Mouse (Mus musculus): ENCODE results near the gene Grid1.
A peak's percentile ranks its signal among the peaks of the same experiment; 100 is the strongest.

Gene Grid1

DNA sequence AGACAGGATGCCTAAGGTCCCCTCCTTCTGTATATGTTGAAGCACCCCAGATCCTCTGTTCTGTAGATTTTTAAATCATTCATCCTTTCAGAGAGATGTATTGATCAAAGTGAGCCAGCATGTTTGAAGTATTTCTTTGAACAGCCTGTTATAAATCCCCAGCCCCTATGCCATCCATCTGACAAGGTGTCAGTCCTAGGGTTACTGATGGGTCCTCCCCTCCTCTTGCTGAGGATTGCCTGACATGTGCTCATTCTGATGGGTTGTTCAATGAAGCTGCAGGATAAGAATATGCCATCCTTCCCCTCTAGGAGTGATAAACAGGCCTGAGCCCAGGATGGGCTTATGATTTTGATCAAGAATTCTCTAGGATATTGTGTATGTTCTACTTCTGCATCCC lies 411.5 kb downstream of the Grid1 start:
- no peak for DNase-seq

DNA sequence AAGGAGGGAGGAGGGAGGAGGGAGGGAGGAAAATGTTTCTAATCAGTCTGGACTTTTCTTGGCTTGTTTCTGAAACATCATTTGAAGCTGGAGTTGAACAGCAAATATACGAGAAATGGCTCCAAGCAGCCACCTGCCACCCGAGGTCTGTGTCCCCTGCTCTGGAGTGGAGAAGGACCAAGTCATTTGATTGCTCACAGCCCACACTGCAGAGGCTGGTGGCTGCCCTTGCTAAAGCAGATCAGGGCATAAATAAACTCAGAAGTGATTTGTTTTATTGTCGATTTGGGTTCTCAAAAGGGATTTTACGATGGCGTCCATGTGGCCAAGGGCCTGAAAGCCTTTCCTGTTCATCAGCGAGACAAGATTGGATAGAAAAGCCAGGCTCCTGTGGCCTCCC lies 423.0 kb downstream of the Grid1 start:
- DNase-seq = no peak

DNA sequence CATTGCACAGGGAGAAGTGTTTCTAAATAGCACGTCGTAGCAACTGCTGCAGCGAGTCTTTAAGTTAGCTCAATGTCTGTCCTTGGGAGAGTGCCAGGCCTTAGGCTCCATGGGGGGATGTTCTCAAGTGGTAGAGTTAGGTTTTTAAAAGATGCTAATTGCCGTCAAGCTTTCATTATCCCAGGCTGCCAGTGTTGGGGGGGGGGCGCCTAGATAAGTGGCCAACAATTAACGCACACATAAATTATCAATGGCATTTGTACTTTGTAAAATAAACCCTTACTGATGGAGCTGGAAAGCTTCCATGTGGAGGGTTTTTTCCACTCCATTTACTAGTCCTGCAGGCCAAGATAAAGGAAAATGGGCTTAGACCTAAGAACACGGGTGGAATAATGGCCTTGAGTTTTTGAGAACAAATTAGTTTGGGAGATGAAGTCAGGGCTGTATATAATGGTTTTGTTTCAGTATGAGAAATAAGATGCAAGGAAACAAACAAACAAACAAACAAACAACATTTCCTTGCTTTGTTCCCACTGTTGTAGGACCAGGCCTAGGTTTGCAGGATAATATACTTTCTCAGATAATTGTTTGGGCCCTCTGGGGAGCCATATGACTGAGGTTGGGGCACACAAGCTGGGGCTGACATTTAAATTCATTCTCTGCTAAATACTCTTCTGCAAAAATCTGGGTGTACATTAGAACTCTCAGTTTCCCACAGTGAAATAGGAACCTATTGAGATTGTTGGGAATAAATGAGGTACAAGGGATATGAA lies 425.1 kb downstream of the Grid1 start:
- no peak for DNase-seq

DNA sequence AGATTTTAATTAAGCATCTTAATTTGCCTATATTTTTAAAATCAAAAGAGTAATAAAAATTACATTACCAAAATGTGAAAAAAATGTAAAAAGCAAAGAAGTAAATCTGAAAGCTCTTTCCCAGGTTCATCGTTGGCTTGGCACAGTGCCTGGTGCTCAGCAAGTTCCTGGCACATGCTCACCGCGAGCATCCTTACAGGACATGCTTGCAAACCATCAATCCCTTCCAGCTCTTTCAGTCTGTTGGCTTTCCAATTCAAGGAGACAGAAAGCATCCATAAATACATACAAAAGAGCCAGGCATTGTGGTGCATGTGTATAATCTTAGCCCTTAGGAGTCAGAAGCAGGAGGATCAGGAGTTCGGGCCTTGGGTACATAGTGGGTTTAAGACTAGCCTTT lies 430.5 kb downstream of the Grid1 start:
- no peak for DNase-seq

DNA sequence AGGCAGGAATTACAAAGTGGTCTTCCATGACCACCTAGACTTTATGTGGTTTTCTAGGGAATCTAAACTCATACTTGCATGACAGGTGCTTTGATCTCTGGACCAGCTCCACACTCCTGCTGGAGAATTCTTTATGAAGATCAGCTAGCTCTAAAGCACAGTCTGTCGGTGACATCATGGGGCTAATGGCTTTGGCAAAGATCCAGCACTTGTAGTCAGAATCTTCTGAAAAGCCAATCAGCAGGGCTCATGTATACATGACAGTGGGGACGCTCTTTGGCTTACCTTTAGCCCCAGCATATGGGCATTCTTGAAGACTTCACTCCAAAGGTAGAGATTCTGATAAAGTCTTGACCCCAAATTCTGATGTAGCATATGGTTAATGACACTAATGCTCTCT lies 434.6 kb downstream of the Grid1 start:
- DNase-seq = no peak

DNA sequence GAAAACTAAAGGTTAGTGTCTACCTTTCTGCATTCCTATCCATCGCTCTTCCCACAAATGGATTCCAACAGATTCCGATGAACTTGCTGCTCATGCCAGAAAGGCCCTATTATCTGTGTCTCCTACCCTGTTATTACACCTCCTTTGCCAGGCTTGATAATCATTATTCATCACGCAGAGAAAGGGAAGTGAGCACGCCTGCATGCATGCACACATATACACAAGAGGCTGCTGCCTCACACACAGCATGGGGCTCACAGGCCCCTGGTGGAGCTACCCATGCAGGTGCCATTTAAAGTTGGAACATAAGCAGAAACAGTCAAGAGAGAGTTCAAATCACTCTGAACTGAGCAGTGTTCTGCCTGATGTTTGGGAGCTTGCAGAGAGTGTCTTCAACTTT lies 450.4 kb downstream of the Grid1 start:
- no peak for DNase-seq

DNA sequence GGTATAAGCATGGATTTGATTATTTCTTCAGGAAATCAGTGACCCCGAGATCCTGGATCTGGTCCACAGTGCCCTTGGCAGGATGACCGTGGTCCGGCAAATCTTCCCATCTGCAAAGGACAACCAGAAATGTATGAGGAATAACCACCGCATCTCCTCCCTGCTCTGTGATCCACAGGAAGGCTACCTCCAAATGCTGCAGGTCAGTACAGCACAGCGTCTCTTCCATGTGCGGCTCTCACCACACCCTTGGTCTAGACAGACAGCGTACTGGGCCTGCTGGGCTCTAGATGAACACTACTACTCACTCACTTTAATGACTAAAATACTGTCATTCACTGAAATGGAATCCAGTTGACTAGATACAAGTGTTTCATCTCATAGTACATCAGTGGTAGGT lies 489.3 kb downstream of the Grid1 start:
- DNase-seq = no peak

DNA sequence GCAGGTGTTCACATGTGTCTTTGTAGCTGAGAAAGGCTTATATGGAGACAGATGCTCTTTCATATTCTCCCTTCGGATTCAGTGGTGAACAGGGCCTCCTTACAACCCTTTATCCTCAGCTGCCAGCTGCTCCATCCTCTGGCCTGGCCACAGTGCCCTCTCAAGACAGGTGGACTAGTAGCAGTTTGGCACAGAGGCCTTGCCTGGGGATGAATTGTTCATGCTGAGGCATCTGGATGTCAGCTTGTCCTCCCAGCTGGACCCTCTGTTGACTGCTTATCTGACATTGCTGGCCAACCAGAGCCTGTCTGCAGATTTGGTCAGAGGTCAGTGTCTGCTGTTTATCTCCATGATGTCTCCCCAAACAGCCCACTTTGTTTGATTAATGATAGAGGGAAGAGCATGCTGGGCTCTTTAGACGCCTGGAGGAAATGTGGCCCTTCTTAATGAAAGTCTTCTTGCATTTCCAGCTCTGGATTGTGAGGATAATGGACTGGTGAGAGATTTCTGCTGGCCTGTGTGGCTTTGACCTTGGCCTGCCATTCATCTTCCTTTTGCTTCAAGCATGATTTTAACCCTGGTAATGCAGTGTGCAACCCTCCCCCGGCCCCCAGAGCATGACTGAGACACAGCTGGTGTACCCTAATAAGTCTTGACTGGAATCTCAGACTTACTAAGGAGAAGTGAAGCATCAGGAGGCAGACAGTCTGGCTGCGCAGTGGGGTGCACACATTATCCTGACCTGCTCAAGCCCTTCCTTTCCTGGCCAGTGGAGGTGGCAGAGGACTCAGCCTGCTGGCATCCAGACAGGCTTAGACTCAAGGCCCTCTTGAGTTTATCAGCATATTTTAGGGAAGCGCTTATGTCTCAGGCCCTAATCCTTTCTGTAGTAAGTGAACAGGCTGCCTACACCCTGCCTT lies 493.7 kb downstream of the Grid1 start:
- DNase-seq = no peak

DNA sequence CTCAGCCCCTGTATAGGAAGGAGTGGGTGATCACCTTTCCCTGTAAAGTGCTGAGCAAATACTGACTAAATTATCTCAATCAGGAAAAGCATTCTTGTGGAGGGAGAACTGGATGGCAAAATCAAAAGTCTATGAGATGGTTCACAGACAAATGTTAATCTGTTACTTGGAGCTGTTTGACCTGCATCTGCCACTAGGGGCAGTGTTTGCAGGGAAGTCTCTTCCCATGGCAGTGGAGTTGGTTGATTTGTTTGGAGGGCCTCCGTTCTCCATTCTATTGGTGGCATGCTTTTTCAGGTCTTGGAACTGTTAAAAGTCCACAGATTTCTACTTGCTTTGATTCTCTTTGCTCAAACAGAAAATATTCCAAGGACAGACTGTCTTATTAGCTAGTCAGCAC lies 506.4 kb downstream of the Grid1 start:
- peak; percentile 15 for DNase-seq

DNA sequence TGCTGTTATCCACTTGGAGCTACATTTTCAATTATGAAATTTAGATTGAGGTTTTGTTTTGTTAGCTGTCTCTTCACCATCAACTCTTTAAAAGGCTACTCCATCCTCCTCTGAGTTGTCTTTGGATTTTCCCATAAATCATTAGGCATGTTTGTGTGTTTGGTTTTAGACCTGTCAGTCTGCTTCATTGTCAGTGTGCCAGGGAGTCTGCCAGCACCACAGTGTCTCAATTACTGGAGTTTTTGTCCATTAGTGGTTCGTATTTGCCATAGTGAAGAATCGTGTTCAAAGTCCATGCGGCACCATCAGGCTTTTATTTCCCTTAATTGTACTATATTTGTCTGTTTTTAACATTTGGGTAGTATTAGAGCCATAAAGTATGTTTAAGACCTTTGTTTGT lies 516.7 kb downstream of the Grid1 start:
- DNase-seq = no peak

DNA sequence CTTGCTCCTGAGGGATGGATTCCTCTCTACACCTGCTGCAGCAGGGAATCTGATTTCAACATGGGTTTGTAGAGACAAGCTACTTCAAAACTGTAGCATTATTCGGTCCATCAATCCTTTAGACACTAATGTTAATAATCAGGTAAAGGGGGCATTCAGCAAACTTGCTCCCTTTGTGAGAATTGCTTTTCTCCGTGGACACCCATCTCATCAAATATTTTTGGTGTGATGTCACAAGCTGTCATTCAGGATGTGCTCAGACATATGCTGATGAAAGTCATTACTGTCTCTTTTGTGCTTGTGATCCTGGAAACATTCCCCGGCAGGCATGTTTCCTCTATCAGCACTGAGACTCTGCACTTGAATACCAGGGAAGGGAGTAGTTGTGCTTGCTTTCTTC lies 536.1 kb downstream of the Grid1 start:
- DNase-seq = no peak

DNA sequence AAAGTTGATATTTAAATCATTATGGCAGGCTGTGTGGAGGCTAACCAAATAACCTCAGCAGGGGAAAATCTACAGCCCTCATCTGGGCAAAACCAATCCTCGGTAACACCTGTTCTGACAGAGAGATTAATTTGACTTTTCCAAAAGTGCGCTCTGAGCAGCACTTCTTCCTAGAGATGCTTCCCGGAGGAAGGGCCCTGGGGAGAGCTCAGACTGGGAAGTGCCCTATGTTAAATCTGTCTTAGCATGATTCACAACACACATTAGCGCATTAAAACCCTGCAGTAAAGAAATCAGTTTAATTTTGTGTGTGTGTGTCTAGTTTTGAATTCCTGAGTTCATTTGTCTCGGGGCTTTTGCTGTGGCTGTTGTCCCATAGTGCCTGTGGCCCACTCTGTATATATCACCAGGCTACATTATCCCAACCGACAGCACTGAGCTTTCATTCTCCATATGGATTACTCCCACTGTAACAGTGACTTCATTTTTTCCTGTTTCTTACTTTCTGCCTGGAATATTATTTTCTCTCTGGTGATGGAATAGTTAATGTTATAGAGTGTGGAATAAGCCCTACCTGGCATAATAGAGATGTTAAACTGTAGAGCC lies 536.7 kb downstream of the Grid1 start:
- DNase-seq = no peak

DNA sequence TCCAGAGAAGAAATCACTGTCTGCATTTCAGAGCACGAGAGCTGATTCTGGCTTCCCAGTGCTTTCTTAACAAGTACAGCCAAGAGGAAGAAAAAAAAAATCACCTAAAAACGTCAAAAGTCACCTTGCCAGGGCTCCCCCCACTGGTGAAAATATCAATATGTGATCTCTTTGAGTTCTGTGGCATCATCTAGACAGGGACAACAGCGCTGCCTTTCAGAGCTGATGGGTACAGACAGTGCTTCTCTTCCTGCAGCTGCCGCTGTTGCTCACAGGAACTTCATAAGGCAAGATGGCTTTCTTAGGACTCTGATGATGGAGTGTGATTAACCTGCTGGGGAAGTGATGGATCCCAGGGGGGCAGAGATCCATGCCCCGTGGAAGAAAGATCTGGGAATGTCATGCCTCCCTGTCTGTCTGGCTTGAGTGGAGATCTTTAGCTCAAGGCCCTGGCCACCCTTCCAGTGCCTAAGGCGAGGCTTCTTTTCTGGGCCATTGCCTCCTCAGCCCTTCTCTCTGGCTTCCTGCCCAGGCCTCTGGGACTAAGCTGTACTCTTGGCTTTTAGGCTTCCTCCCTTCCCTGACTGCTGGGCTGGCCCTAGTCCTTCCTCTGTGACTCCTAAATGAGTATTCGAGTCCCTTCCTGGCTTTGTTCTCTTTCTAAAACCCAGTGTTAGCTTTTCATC lies 538.4 kb downstream of the Grid1 start:
- no peak for DNase-seq

DNA sequence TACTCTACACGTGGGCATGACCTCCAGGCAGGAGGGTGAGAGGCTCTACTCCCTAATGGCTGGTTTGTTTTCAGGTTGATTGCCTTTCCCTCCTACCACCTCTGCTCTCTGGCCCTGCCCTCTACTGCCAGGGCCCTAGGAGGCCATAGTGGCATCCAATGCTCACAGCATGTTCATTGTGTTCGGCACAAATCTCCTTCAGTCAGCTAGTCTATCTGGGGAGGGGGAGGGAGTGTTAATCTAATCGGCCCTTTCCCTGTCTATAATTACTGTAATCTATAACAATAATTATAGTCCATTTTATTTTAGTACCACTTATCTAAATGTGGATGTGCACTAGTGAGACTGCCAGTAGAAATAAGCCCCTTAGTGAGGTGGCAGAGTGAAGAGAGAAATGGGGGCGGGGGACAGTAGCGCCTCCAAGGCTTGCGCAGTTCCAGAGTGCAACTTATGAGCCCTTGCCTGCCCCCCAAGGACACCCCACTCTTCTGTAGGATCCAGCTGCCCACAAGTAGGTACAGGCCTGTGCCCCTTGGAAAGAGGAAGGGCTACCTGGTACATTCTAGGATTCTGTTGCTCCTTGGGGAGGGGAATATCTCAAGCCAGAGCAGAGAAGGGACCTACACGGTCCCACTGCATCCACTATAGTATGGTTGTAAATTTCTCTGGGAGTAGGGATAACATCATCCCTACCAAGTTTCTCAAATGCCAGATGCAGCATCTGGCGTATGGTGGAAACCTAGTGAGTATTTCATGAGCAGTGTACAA lies 545.5 kb downstream of the Grid1 start:
- DNase-seq = no peak

DNA sequence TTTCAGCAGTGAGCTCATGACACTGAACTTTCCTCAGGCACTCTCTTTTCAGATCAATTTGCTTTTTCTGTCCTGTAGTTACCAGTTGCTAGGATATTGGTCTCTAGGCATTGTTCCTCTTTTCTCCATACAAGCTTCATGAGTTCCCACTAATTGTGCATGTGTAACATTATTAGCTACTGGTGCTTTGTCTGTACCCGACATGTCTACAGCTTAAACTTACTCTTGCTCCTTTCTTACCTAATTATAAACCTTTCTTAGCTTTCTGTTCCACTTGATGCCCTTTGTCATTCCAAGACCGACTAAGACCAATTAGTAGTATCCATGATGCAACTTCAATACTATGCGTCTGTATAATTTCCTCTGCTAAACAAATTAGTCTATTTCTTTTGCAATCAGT lies 554.5 kb downstream of the Grid1 start:
- no peak for DNase-seq

DNA sequence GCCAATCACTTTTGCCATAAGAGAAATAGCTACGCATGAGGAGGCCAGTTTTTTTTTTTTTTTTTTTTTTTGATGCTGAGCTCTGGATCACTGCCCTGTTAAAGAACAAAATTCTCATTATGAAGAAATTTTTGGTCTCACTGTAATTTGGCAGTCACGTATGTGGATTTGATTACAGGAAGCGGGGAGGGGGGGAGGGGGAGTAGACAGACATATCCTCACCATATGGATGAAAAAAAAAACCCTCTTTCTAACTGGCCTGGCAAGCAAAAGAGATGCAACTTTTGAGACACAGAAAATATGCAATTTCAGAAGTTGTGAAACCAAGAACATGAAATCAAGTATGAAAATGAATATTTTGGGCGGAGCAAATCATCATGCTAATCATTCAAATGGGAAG lies 573.7 kb downstream of the Grid1 start:
- DNase-seq = no peak

DNA sequence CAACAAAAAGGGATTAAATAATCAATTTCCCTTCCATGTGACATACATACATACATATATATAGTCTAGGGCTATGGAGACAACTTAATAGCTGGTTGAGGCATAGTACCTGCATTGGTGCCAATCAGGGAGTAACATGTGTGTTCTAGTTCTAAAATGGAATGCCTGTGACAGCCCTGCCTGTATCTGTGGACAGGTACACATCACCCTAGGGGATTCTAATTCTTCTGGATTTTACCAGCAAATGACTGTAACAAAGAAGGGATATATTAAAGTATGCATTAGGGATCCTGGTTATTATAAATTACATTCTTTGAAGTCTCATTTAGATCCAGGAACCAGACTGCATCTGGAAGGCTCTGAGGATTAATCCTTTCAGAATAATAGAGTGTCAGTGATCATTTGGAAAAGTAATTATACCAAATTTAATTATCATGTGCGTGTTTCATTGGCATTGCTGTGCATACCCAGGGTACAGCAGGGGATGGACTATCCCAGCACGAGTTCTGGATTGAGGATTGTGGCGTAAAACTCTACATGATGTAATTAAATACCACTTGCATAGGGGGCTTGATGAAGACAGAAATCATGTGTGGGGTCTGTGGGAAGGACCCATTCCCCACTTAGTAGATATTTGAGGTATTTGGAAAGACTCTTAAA lies 584.5 kb downstream of the Grid1 start:
- DNase-seq = no peak

DNA sequence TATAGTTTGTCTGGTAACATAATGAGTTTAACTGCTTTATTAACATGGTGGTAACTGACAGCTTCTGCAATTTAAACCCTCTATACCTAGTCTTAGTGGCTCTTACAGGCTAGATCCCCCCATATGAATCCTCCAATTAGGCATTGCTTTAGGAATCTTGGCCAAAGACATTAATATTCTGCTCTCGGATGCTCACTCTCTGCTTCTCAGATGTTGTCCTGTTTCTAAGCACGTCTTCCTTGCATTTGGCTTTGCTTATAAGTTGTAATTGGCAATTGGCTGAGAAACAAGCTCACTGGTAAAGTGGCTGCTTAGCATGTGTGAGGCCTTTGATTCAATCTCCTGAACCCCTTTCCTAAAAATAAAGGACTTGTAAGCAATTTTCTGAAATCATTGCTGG lies 610.4 kb downstream of the Grid1 start:
- no peak for DNase-seq

DNA sequence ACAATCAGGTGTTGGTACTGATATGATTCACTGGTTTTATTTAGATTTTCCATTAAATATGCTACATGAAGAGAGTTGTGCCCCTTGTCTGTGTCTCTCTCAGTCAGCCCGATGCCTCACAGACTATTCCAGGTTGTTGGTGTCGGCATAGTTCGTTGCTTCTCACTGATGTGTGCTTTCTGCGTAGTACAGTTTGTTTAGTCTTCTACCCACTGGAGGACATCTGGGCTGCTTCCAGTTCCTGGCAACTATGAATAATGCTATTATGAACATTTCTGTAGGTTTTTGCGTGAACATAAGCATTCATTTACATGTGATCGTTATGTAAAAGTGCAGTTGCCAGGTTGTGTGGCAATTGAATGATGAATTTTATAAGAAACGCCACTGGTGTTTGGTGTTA lies 633.8 kb downstream of the Grid1 start:
- no peak for DNase-seq

DNA sequence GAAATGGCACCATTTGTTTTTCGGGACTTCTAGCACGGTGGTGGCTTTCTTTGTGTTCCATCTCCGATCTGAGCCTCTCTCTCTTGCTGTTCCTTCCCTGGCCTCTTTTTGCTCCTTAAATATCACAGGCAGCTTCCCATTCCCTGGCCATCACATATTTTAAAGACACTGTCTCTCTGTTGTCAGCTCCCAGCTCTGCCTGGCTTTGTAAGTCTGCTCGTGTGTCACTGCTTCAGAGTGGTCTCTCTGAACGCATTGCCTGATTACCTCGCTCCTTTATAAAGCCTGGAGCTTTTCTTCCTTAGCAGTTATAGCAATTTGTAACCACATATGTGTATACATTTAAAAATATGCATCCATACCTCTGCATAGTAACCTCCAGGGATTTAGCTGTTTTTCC lies 648.3 kb downstream of the Grid1 start:
- no peak for DNase-seq

DNA sequence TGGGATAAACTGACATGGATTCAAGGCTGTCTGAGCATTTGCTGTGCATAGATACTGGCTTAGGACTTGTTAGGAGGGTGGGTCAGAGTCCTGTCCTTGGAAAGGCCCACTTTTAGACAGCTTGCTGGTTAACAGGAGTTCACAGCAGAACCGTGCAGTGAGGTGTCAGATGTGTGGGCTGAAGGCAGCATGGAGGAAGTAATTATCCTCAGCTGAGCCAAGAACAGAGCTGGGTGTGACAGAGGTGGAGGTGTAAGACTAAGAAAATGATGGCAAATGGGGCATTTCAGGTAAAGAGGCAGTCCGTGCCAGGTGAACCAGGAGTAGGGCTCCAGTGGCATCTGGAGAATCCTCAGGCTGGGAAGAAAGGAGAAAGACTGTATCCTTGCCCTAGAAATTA lies 666.1 kb downstream of the Grid1 start:
- no peak for DNase-seq

DNA sequence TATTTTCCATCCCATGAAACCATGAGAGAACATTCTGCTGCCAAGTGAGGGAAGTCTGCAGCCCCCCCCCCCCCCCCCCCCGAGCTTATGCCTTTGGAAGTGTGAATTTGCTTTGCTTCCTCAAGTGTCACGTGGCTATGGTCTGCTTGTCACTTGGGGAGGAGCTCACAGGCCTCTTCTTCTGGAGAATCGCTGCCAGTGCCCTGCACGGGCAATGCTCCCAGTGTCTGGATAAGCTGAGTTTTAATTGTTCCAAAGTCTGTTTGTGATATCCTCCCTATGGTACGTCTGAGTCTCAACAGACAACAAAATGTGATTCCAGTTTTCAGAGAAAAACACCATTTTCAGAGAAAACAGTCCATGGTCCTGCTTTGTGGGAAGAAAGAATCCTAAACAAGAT lies 682.4 kb downstream of the Grid1 start:
- no peak for DNase-seq

All from thymus, postnatal 4 days (tissue).